Mouse (Mus musculus) cortical plate, adult 2 months (tissue): ENCODE data around the gene Gm20814. TPM values are rescaled to one million over a fixed set of nuclear protein-coding genes. Genes with fewer than 3 reads are reported as not detected.
"Not testable (repeated sequence)": the region's sequence is repeated elsewhere in the genome, so short reads cannot be mapped to it uniquely, and the experiment has no call there.

Source experiments
- H3K27ac ChIP-seq: fragments of 200-500 bp; 2 replicates; pipeline ENCODE4 v1.5.1; 2012; ENCODE audit warnings: low read length, control low read depth, inconsistent platforms; ENCODE audit not compliant: insufficient read depth
- H3K4me1 ChIP-seq: fragments of 200-500 bp; 2 replicates; pipeline ENCODE4 v1.6.1; 2011; ENCODE audit warnings: low read length; ENCODE audit not compliant: control insufficient read depth, insufficient read depth
- H3K4me3 ChIP-seq: fragments of 200-500 bp; 2 replicates; pipeline ENCODE4 v1.5.1; 2011; ENCODE audit warnings: mild to moderate bottlenecking, low read length, control low read depth; ENCODE audit not compliant: insufficient read depth
- polyA plus RNA-seq: library from polyadenylated mRNA; depleted of rRNA; stranded (reverse); fragments of >200 nt; gene quantifications from 2 replicates; pipeline ENCODE4 v1.2.3, GENCODE M21; 2012; rRNA removed

Gene Gm20814
- polyA plus RNA-seq = not detected in 2 replicates

DNA sequence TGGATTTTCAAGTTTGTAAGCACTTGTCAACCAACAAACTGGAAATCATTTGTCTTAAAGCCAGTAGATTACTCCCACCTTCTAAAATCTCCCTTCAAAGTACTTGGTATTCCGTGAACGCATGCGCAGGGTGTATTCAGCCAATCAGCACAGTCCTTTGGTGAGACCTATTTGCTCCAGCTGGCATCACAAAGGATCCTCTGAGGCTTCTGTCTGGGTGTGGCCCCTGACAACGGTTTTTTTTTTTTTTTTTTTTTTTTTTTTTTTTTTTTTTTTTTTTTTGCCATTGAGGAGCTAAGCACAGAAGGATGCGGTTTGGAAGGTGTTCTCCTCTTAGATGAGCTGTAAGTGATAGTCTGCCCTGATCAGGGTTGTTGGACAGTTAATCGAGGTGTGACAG, at the start of gene Gm20814:
Gene Gm20814 (plus strand): TSS at position 301 of the 400 bp plus-strand sequence.
- H3K4me3 ChIP-seq, H3K4me1 ChIP-seq, H3K27ac ChIP-seq: not testable (repeated sequence)
